Mouse (Mus musculus): Measurements from ENCODE around the gene Snta1.

Snta1 gene

GRCm38 (mm10) chr2:154422181-154422580 is 14.3 kb upstream of the Snta1 start:
- no peak for DNase-seq (ENCODE audit: low spot score in 2 of 2)

GRCm38 (mm10) chr2:154420942-154421731 is 13.2 kb upstream of the Snta1 start:
- no peak for DNase-seq (ENCODE audit: low spot score in 2 of 2)

GRCm38 (mm10) chr2:154419631-154420515 is 12.0 kb upstream of the Snta1 start:
- DNase-seq (ENCODE audit: low spot score in 2 of 2): no peak

- no peak for DNase-seq (ENCODE audit: low spot score in 2 of 2)
These were observed 10.1 kb upstream of the Snta1 start for GRCm38 (mm10) chr2:154418001-154418400.

GRCm38 (mm10) chr2:154417107-154417506 is 9.2 kb upstream of the Snta1 start:
- DNase-seq (ENCODE audit: low spot score in 2 of 2): peak; percentile 51 to 79

- no peak for DNase-seq (ENCODE audit: low spot score in 2 of 2)
These were observed 4.2 kb upstream of the Snta1 start for GRCm38 (mm10) chr2:154412018-154412666.

GRCm38 (mm10) chr2:154410355-154410754 is 2.5 kb upstream of the Snta1 start:
- DNase-seq (ENCODE audit: low spot score in 2 of 2): no peak

- DNase-seq (ENCODE audit: low spot score in 2 of 2): no peak
These were observed 746 bp downstream of the Snta1 start for GRCm38 (mm10) chr2:154407063-154407642.

GRCm38 (mm10) chr2:154405447-154405994 is 2.4 kb downstream of the Snta1 start:
- no peak for DNase-seq (ENCODE audit: low spot score in 2 of 2)

GRCm38 (mm10) chr2:154402811-154403210 is 5.1 kb downstream of the Snta1 start:
- peak in 1 of 2 experiments; percentile 52 for DNase-seq (ENCODE audit: low spot score in 2 of 2)

- DNase-seq (ENCODE audit: low spot score in 2 of 2): no peak
These were observed 5.9 kb downstream of the Snta1 start for GRCm38 (mm10) chr2:154401976-154402375.

- no peak for DNase-seq (ENCODE audit: low spot score in 2 of 2)
These were observed 8.6 kb downstream of the Snta1 start for GRCm38 (mm10) chr2:154399325-154399724.

- DNase-seq (ENCODE audit: low spot score in 2 of 2): no peak
These were observed 9.6 kb downstream of the Snta1 start for GRCm38 (mm10) chr2:154398267-154398666.

GRCm38 (mm10) chr2:154396529-154396928 is 11.4 kb downstream of the Snta1 start:
- no peak for DNase-seq (ENCODE audit: low spot score in 2 of 2)

GRCm38 (mm10) chr2:154394602-154395001 is 13.3 kb downstream of the Snta1 start:
- DNase-seq (ENCODE audit: low spot score in 2 of 2): no peak

GRCm38 (mm10) chr2:154390180-154390964 is 17.5 kb downstream of the Snta1 start:
- peak; percentile 78 to 86 for DNase-seq (ENCODE audit: low spot score in 2 of 2)

- no peak for DNase-seq (ENCODE audit: low spot score in 2 of 2)
These were observed 28.8 kb downstream of the Snta1 start for GRCm38 (mm10) chr2:154379103-154379502.

GRCm38 (mm10) chr2:154374807-154375601 is 32.9 kb downstream of the Snta1 start:
- DNase-seq (ENCODE audit: low spot score in 2 of 2): no peak

- peak in 1 of 2 experiments; percentile 38 for DNase-seq (ENCODE audit: low spot score in 2 of 2)
These were observed 33.8 kb downstream of the Snta1 start for GRCm38 (mm10) chr2:154373961-154374632.
